Mouse (Mus musculus) thymus, postnatal 4 days (tissue): Measurements from ENCODE around the gene Hoxa6.

ENCODE experiments used
- DNase-seq: peaks from one replicate; pipeline ENCODE4 v3.0.0; 2021

Gene Hoxa6

GRCm38 (mm10) chr6:52240389-52241000, 32.0 kb upstream of the Hoxa6 start, which contains the start of gene Hoxa10:
Hoxa10 (minus strand) TSS chr6:52240854.
- peak; percentile 90 for DNase-seq

DNA sequence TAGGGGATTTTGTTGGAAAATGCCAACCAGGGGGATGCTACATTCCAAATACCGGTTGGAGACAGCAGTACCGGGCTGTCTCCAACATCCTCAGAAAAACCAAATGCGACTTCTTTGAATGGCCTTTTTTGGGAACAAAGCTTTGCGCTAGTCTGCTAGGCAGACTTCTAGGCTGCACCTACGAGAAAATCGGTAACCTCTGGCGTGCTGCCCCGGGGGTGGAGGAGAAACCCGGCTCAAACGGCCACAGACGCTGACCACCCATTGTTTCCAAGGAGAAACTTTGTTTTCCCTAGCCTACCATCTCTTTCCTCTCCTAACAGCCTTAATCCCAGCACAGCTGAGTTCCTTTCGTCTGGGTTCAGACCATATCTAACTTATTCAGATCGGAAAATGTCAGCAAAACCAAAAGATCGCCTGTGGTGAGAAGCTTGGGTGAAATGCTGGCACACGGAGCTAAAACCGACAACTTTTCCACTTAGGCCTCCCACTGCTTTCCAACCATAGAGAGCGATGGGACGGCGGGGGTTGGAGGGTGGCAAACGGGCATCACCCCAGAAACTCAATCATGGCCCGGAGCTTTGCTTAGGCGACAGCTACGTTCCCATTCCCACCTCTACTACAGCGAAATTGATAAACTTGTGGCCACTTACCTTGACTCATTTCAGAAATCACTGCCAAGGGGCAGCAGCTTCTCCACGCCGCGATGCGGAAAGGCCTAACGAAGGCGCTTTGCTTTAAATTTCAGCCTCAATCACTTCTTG, 31.3 kb upstream of the Hoxa6 start:
- peak; percentile 18 for DNase-seq

GRCm38 (mm10) chr6:52238976-52239375, 30.5 kb upstream of the Hoxa6 start:
- peak; percentile 8 for DNase-seq

DNA sequence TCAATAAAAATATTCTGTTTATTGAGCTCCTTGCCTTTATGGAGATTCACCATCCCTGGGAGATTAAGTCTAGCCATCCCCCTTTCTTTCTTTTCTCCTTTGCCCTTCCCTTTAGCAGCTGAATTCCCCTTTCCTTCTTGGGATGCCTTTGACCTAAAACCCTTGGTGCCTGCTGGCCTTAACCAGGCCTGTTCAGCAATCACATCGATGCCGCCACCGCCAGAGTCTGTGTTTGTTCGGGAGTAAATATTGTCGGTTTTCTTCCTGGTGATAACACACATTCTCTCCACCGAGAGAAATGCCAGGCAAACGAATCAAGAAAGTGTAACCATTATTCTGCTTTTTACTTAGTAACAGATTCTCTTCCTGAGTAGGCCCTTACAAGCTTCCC, 29.6 kb upstream of the Hoxa6 start:
- peak; percentile 8 for DNase-seq

DNA sequence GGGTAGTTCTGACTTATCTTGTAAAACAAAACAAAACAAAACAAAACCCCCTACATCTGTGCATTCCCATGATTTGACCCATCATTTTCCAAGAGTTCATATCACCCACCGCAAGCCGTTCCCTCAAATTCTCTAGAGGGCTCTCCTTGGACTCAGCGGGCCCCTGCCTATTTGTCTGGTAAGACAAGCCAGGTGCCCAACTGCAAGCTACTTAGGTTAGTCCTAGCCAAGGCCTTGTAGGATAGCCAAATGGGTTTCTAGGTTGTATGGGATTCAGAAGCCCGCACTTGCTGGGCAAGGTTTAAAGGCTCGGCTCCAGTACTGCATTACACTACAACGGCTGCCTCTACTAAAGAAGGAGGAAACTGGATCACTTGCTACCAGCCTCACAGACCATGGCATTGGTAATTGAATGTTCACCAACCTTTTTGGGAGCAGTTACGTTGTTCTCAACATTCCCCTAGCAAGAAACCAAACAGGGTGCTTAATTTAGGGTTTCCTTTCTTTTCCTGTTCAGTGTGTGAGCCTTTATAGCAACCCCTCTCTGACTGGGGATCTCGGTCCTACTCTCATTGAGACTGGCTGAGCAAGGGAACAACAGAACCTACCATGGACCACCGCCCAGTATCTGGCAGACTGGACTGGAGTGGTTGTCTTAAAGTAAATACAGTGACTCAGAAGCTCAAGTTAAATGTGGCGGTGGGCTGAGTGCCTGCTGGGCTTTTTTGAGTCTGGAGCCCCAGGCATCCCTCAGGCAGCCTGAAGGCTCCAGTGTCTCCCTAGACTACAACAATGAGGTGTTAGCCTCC, 29.0 kb upstream of the Hoxa6 start:
- DNase-seq = peak; percentile 4

DNA sequence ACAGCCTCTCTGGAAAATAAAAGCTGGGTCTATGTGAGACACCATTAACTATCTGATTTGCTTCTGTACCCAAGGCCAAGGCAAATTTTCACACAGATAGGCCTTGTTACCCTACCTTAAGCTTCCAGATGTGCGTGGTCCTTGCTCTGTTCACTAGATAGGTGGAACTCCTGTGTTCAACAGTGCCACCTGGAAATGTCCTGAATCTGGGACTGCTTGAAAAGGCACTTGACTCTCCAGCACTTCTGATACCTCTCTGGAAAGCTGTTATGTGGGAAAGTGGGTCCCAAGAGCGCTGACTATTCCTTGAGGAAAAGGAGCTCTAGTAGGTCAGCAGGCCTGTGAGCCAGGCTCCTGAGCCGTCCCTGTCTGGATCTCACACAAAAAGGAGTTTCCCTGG, 28.3 kb upstream of the Hoxa6 start:
- peak; percentile 4 for DNase-seq

- DNase-seq = peak; percentile 2
These were observed 27.3 kb upstream of the Hoxa6 start for GRCm38 (mm10) chr6:52235866-52236265.

DNA sequence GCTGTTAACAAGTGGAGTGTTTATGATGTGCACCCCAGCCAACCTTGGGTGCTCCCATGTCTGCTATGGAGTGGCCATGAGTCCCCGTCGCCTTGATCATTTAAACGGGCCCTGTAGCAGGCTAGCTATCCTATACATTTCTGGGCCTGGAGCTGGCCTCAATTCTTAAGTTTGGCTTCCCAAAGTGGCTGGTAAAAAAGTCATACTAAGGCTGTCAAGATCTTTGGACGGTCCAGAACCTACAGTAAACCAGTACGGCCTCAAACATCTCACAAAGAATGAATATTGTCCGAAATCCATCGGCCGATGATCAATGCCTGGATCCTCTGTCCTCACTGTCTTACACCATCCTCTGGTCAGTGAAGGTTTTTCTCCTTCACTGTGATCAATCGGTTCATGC, 26.7 kb upstream of the Hoxa6 start:
- no peak for DNase-seq

- peak; percentile 16 for DNase-seq
These were observed 26.1 kb upstream of the Hoxa6 start for GRCm38 (mm10) chr6:52234428-52235140.

- peak; percentile 59 for DNase-seq
These were observed 25.3 kb upstream of the Hoxa6 start for GRCm38 (mm10) chr6:52233546-52234427.

DNA sequence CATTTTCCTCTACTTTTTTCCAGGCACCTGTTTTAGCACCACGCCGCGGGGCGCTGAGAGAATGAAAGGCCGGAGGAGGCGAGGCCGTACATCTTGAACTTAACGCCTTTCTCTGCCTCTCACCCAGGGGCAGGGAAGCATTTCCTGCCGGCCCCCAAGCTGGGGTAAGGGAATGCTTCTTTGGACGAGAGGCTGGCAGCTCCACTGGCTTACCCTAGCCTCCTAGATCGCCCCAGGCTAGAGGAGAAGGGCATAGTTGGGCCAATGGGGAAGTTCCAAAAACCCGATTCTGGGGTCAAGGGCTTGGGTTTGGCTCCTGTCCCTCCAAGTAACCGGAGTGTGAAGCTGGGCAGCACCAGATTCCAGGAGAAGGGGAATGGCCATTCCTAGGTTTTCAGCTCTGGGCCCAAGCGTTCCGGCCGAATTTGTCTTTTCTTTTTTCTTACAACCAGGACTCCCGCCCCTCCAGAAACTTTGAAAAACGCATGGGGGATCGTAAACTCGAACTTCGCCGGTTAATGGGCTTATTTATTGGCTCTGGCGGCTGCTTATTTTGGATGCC, 24.5 kb upstream of the Hoxa6 start:
- DNase-seq = peak; percentile 18

DNA sequence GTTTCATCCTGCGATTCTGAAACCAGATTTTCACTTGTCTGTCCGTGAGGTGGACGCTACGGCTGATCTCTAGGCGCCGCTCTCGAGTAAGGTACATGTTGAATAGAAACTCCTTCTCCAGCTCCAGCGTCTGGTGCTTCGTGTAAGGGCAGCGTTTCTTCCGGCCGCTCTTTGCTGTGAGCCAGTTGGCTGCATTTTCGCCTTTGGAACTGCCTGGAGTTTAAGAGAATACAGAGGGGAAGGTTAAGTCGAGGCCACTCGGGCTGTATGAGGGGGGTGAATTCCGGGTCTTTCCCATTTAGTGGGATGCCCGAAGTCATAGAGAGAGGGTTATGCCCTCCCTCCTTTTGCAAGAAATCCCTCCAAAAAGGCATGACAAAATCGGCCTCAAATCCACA, 24.0 kb upstream of the Hoxa6 start:
- peak; percentile 31 for DNase-seq

DNA sequence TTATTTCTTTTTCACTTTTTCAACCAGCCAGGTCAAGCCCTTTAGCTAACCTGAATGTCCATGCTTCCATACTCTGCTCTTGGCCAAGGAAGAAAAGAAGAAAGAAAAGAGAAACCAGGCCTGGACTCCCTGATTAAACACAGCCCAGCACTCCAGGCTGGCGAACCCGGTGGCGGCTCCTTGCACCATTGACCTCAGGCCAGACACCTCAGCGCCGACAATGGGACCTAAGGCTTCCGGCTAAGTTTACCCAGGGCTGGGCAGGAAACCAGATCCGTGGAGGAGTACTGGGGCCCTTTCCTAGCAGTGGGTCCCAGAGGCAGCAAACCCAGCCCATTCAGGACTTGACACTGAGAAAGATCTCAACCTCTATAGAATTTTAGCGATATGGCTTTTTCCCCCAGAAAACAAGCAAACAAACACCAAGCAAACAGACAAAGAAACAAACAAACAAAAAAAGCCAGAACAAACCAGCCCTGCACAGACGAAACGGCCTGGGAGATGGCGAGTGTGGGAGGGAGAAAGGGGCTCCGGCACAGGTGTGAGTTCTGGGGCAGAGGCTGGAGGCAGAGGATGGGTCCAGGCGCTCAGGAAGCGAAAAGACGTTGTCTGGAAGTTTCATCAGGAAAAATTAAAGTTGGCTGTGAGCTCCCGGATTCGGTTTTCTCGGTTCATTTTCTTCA, 23.5 kb upstream of the Hoxa6 start:
- peak; percentile 21 for DNase-seq

DNA sequence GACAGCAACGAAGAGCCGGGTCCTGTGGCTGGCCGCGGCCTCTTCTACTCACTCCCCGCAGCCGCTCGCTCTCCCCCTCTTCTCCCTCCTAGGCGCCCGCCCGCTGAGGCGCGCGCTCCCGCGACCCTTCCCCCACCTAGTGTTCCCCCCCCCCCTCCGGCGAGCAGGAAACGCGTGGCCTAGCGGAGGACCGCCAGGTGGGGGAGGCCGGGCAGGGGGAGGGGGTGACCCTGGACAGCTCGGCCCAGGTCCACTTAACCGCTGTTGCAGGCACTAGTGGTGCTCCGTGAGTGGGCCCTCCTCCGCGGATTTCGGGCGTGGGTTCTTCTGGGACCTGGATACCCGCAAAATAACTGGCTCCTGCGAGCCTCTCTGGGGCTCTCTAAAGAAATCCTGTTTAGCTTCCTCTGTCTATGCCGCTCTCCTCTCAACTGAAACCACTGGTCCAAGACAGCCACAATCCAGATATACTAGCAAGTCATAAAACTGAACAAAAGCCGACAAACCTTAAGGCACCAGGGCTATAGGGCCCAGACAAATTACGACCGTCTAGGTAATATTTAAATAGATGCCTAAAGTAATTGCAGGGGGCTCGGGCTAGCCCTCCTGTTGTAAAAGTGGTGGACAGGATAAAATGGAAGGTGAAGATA, 22.1 kb upstream of the Hoxa6 start, which contains the start of gene Hoxa9:
Gene Hoxa9, minus strand, starts transcription at position 574 of the 650 bp plus-strand sequence.
- peak; percentile 20 for DNase-seq

GRCm38 (mm10) chr6:52229558-52230416, 21.3 kb upstream of the Hoxa6 start:
- DNase-seq = peak; percentile 33

GRCm38 (mm10) chr6:52228475-52229465, 20.2 kb upstream of the Hoxa6 start:
- DNase-seq = peak; percentile 50

GRCm38 (mm10) chr6:52227470-52228222, 19.1 kb upstream of the Hoxa6 start:
- no peak for DNase-seq
